Mouse (Mus musculus) liver, postnatal 0 days (tissue): ENCODE results near the gene Recql.

Experiments used
- CTCF ChIP-seq: sonication (generic); IDR thresholded peaks from 2 replicates; pipeline ENCODE4 v1.5.1; 2016; ENCODE audit warnings: antibody characterized with exemption, low read depth
- EP300 ChIP-seq: IDR thresholded peaks from 2 replicates; pipeline ENCODE4 v1.6.1; 2016; ENCODE audit warnings: antibody characterized with exemption, low read depth, mild to moderate bottlenecking

DNA sequence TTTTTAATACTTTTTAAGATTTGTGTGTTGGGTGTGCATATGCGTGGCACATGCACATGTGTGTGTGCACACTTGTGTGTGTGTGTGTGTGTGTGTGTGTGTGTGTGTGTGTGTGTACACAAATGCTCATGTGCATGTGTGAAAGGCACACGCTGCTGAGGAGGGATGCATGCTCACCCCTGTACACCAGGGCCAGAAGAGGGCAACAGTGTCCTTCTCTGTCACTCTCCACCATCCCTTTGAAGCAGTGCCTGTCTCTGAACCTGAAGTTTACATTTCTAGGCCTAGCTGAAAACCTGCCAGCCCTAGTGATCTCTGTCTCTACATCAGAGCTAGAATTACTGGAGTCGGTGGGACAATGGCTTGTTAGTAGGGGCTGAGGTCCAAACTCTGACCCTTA, 60.3 kb downstream of the Recql start:
- peak; percentile 41 for TF ChIP-seq CTCF
- no peak for TF ChIP-seq EP300
